Mouse (Mus musculus) ES-Bruce4 (cell line): Measurements from ENCODE around the gene AW549877. TPM values are rescaled to one million over a fixed set of nuclear protein-coding genes. Genes with fewer than 3 reads are reported as not detected.

Experiments used
- H3K27ac ChIP-seq: 2 replicates; pipeline ENCODE4 v1.5.1; 2012; ENCODE audit warnings: low read length, inconsistent platforms; ENCODE audit not compliant: insufficient read depth
- H3K27me3 ChIP-seq: 2 replicates; pipeline ENCODE4 v1.6.1; 2012; ENCODE audit warnings: mild to moderate bottlenecking, low read length, inconsistent platforms; ENCODE audit not compliant: control insufficient read depth, poor library complexity, insufficient read depth, severe bottlenecking
- H3K36me3 ChIP-seq: 2 replicates; pipeline ENCODE4 v1.6.1; 2012; ENCODE audit warnings: inconsistent platforms, mild to moderate bottlenecking, low read length, moderate library complexity; ENCODE audit not compliant: control insufficient read depth, poor library complexity, insufficient read depth, severe bottlenecking
- H3K4me1 ChIP-seq: one replicate; pipeline ENCODE4 v1.8.1; 2011; ENCODE audit warnings: low read length; ENCODE audit not compliant: control insufficient read depth, insufficient read depth
- H3K4me3 ChIP-seq: 2 replicates; pipeline ENCODE4 v1.5.1; 2011; ENCODE audit warnings: low read depth, mild to moderate bottlenecking, low read length
- H3K9ac ChIP-seq: 2 replicates; pipeline ENCODE4 v1.6.1; 2012; ENCODE audit warnings: low read depth, mild to moderate bottlenecking, inconsistent platforms; ENCODE audit not compliant: poor library complexity, severe bottlenecking
- H3K9me3 ChIP-seq: replicated peaks from 2 replicates; pipeline ENCODE4 v1.6.1; 2012; ENCODE audit warnings: mild to moderate bottlenecking, low read length, inconsistent platforms; ENCODE audit not compliant: control insufficient read depth, poor library complexity, insufficient read depth, severe bottlenecking
- CTCF ChIP-seq: IDR thresholded peaks from one replicate; pipeline ENCODE4 v1.8.1; 2011; ENCODE audit warnings: low read depth, low read length
- EP300 ChIP-seq: IDR thresholded peaks from 2 replicates; pipeline ENCODE4 v1.6.1; 2011; ENCODE audit warnings: low read depth, low read length; ENCODE audit not compliant: insufficient read depth
- POLR2A ChIP-seq: IDR thresholded peaks from one replicate; pipeline ENCODE4 v1.8.1; 2011; ENCODE audit warnings: low read length; ENCODE audit not compliant: insufficient read depth
- polyA plus RNA-seq: library from polyadenylated mRNA; stranded (reverse); fragments of >200 nt; gene quantifications from 2 replicates; pipeline ENCODE4 v1.2.4, GENCODE M21; 2011; ENCODE audit warnings: low read depth; ENCODE audit not compliant: missing spikeins, insufficient read depth, insufficient read length

AW549877 gene
- polyA plus RNA-seq, 1 experiment, result 67.1 TPM

- H3K27ac ChIP-seq, result peak within 1 kb of the TSS; percentile 67
- peaks cover 7% of the 10 kb centered on the region for H3K36me3 ChIP-seq
- TF ChIP-seq EP300, result no peak
- TF ChIP-seq CTCF, result no peak
- TF ChIP-seq POLR2A, result no peak
- H3K9me3 ChIP-seq, result no peaks in the 10 kb centered on the region
- H3K4me1 ChIP-seq, result no peaks in the 10 kb centered on the region
- peak within 1 kb of the TSS; percentile 88 for H3K9ac ChIP-seq
- no peaks in the 10 kb centered on the region for H3K27me3 ChIP-seq
- peak within 1 kb of the TSS; percentile 64 for H3K4me3 ChIP-seq
These were observed 16.3 kb downstream of the AW549877 start, which contains the start of gene Fbxo4 for GRCm38 (mm10) chr15:3979061-3979848. Gene Fbxo4, minus strand, starts transcription at chr15:3979573.

GRCm38 (mm10) chr15:3978279-3978678 lies 17.3 kb downstream of the AW549877 start:
- H3K36me3 ChIP-seq, result peaks cover 2% of the 10 kb centered on the region; the same call in 1 of the 2 replicates
- no peak overlapping the region for H3K27ac ChIP-seq
- H3K4me1 ChIP-seq, result no peaks in the 10 kb centered on the region
- H3K27me3 ChIP-seq, result no peaks in the 10 kb centered on the region
- H3K4me3 ChIP-seq, result no peak overlapping the region
- TF ChIP-seq EP300 (no peak), POLR2A (no peak), CTCF (no peak)
- H3K9ac ChIP-seq, result no peak overlapping the region
- H3K9me3 ChIP-seq, result no peaks in the 10 kb centered on the region

- Histone ChIP-seq H3K9me3 (no peaks in the 10 kb centered on the region), H3K4me1 (no peaks in the 10 kb centered on the region), H3K27me3 (no peaks in the 10 kb centered on the region), H3K27ac (no peak overlapping the region), H3K36me3 (no peaks in the 10 kb centered on the region), H3K4me3 (no peak overlapping the region), H3K9ac (no peak overlapping the region)
- no peak for TF ChIP-seq CTCF
- no peak for TF ChIP-seq EP300
These were observed 22.2 kb downstream of the AW549877 start for GRCm38 (mm10) chr15:3973300-3973699.

GRCm38 (mm10) chr15:3970193-3970592 lies 25.4 kb downstream of the AW549877 start:
- Histone ChIP-seq H3K4me3 (no peak overlapping the region), H3K4me1 (no peaks in the 10 kb centered on the region), H3K27me3 (no peaks in the 10 kb centered on the region), H3K27ac (no peak overlapping the region), H3K9me3 (no peaks in the 10 kb centered on the region), H3K36me3 (no peaks in the 10 kb centered on the region; the same call in 1 of the 2 replicates), H3K9ac (no peak overlapping the region)
- TF ChIP-seq EP300 (no peak), POLR2A (no peak), CTCF (no peak)

- no peaks in the 10 kb centered on the region for H3K27me3 ChIP-seq
- no peaks in the 10 kb centered on the region; the same call in 1 of the 2 replicates for H3K36me3 ChIP-seq
- no peak overlapping the region for H3K4me3 ChIP-seq
- no peaks in the 10 kb centered on the region for H3K9me3 ChIP-seq
- no peak overlapping the region for H3K27ac ChIP-seq
- H3K9ac ChIP-seq, result no peak overlapping the region
- no peaks in the 10 kb centered on the region for H3K4me1 ChIP-seq
- TF ChIP-seq CTCF, result no peak
- no peak for TF ChIP-seq POLR2A
- no peak for TF ChIP-seq EP300
These were observed 25.8 kb downstream of the AW549877 start for GRCm38 (mm10) chr15:3969743-3970142.

- H3K36me3 ChIP-seq, result no peaks in the 10 kb centered on the region; the same call in 1 of the 2 replicates
- H3K27ac ChIP-seq, result no peak overlapping the region
- no peaks in the 10 kb centered on the region for H3K4me1 ChIP-seq
- no peak overlapping the region for H3K4me3 ChIP-seq
- TF ChIP-seq EP300, result no peak
- TF ChIP-seq CTCF, result no peak
- no peak for TF ChIP-seq POLR2A
- no peak overlapping the region for H3K9ac ChIP-seq
- H3K9me3 ChIP-seq, result no peaks in the 10 kb centered on the region
- H3K27me3 ChIP-seq, result no peaks in the 10 kb centered on the region
These were observed 33.3 kb downstream of the AW549877 start for GRCm38 (mm10) chr15:3962251-3962650.
